Comparison of ENCODE assay signal across 15 mouse cellular contexts in genomic region chr13:68815704-68816477, GRCm38 (mm10).
A peak's percentile ranks its signal among the peaks of the same experiment; 100 is the strongest.
DNase-seq lines count a peak whose midpoint lies in the region; ATAC-seq lines count a peak whose summit lies in the region.
"Had no signal": no experiment of that assay in that cellular context is flagged by ENCODE, and none has a peak within 500 bp of the region (broad histone marks: within the 10 kb centered on the region; RNA-seq: fewer than 3 reads in every experiment).

No protein-coding gene starts in this region.

- peak; percentile 72 for DNase-seq in embryonic facial prominence, embryonic 14.5 days (ENCODE audit: low spot score)
- DNase-seq in layer of hippocampus, adult 8-10 months (ENCODE audit: low spot score in 2 of 2) = peak; percentile 85 to 86
- DNase-seq in left cerebral cortex, postnatal 36 days (ENCODE audit: low spot score in 2 of 2) = peak; percentile 85 to 88
- no peak for DNase-seq in spleen, postnatal 10 days (ENCODE audit: low spot score in 2 of 2)
- DNase-seq in testis, postnatal 10 days (ENCODE audit: low spot score) = no peak
- no peak for DNase-seq in B cell, adult 2 months
- DNase-seq: embryo, embryonic 11 days; gastrocnemius, postnatal 10 days; kidney, adult 8-10 months; liver; lung, postnatal 10 days had no signal

- H3K4me2 ChIP-seq in forebrain, embryonic 16.5 days (ENCODE audit: low read length) = no peak overlapping the region
- no peak overlapping the region for H3K4me2 ChIP-seq in forebrain, embryonic 12.5 days
- no peak overlapping the region for H3K4me2 ChIP-seq in embryonic facial prominence, embryonic 14.5 days (ENCODE audit: low read depth, low read length)
- H3K4me2 ChIP-seq: stomach, embryonic 15.5 days had no signal

- H3K4me1 ChIP-seq in forebrain, embryonic 16.5 days (replicated peaks; ENCODE audit: control insufficient read depth, insufficient read depth, low read length) = no peaks in the 10 kb centered on the region
- no peaks in the 10 kb centered on the region for H3K4me1 ChIP-seq in forebrain, embryonic 12.5 days
- no peaks in the 10 kb centered on the region for H3K4me1 ChIP-seq in embryonic facial prominence, embryonic 14.5 days (ENCODE audit: control insufficient read depth, insufficient read depth, low read length)
- H3K4me1 ChIP-seq: stomach, embryonic 15.5 days had no signal

- no peaks in the 10 kb centered on the region for H3K9me3 ChIP-seq in forebrain, embryonic 16.5 days (ENCODE audit: control insufficient read depth, low read length)
- H3K9me3 ChIP-seq in forebrain, embryonic 12.5 days = no peaks in the 10 kb centered on the region
- 0 out of 2 replicates have a peak, but pooled peaks cover 8% of the 10 kb centered on the region for H3K9me3 ChIP-seq in embryonic facial prominence, embryonic 14.5 days (ENCODE audit: control insufficient read depth, low read length)
- H3K9me3 ChIP-seq: stomach, embryonic 15.5 days had no signal

- no peak overlapping the region for H3K9ac ChIP-seq in forebrain, embryonic 16.5 days (replicated peaks; ENCODE audit: low read depth, low read length)
- no peak overlapping the region for H3K9ac ChIP-seq in forebrain, embryonic 12.5 days
- no peak overlapping the region for H3K9ac ChIP-seq in embryonic facial prominence, embryonic 14.5 days (ENCODE audit: low read depth, low read length)
- H3K9ac ChIP-seq: stomach, embryonic 15.5 days had no signal

- no peaks in the 10 kb centered on the region for H3K27me3 ChIP-seq in forebrain, embryonic 16.5 days (replicated peaks; ENCODE audit: control insufficient read depth, insufficient read depth, low read length)
- no peaks in the 10 kb centered on the region for H3K27me3 ChIP-seq in forebrain, embryonic 12.5 days
- no peaks in the 10 kb centered on the region for H3K27me3 ChIP-seq in embryonic facial prominence, embryonic 14.5 days (replicated peaks; ENCODE audit: control insufficient read depth, insufficient read depth, low read length)
- H3K27me3 ChIP-seq: stomach, embryonic 15.5 days had no signal

- intact Hi-C loops in left cerebral cortex, postnatal 36 days (cut with DNase I) = loop anchor here (5.0 kb wide), 2 partner anchors 64 to 76 kb away; no protein-coding TSS in a partner anchor

- H3K36me3 ChIP-seq in forebrain, embryonic 16.5 days (ENCODE audit: control insufficient read depth, insufficient read depth) = no peaks in the 10 kb centered on the region
- no peaks in the 10 kb centered on the region for H3K36me3 ChIP-seq in forebrain, embryonic 12.5 days (replicated peaks)
- no peaks in the 10 kb centered on the region for H3K36me3 ChIP-seq in embryonic facial prominence, embryonic 14.5 days (ENCODE audit: control insufficient read depth, insufficient read depth, low read length)
- H3K36me3 ChIP-seq: stomach, embryonic 15.5 days had no signal

- H3K4me3 ChIP-seq in forebrain, embryonic 16.5 days (replicated peaks; ENCODE audit: low read length) = no peak overlapping the region
- no peak overlapping the region for H3K4me3 ChIP-seq in forebrain, embryonic 12.5 days (replicated peaks)
- no peak overlapping the region for H3K4me3 ChIP-seq in embryonic facial prominence, embryonic 14.5 days (ENCODE audit: low read depth, low read length)
- H3K4me3 ChIP-seq: stomach, embryonic 15.5 days had no signal

- ATAC-seq in forebrain, embryonic 16.5 days = peak; percentile 43; the same call in 1 of the 2 replicates
- no peak for ATAC-seq in forebrain, embryonic 12.5 days (ENCODE audit: low FRiP score)
- peak; percentile 84 for ATAC-seq in embryonic facial prominence, embryonic 14.5 days (ENCODE audit: low read depth)
- ATAC-seq: CD4-positive, CD25-positive, alpha-beta regulatory T cell, adult 4 months had no signal

- H3K27ac ChIP-seq in forebrain, embryonic 16.5 days (ENCODE audit: low read length) = no peak overlapping the region
- no peak overlapping the region for H3K27ac ChIP-seq in forebrain, embryonic 12.5 days
- no peak overlapping the region for H3K27ac ChIP-seq in embryonic facial prominence, embryonic 14.5 days (replicated peaks; ENCODE audit: low read depth, low read length)
- H3K27ac ChIP-seq: stomach, embryonic 15.5 days had no signal

- WGBS in forebrain, embryonic 16.5 days = 61% methylated on average over 4 of the region's 4 CpGs
- WGBS in forebrain, embryonic 12.5 days = 87% methylated on average over 4 of the region's 4 CpGs
- 72% methylated on average over 4 of the region's 4 CpGs for WGBS in embryonic facial prominence, embryonic 14.5 days

Comparison
In these comparisons a context has a peak if more than half of its experiments do, and no peak if none do; other contexts are left out.
1. DNase-seq: peak in embryonic facial prominence, embryonic 14.5 days (single experiment), layer of hippocampus, adult 8-10 months (2 of 2) and left cerebral cortex, postnatal 36 days (2 of 2); none in spleen, postnatal 10 days (0 of 2), testis, postnatal 10 days (single experiment) and B cell, adult 2 months (0 of 2).